Mouse (Mus musculus): ENCODE data around the gene Aff3.

DNA sequence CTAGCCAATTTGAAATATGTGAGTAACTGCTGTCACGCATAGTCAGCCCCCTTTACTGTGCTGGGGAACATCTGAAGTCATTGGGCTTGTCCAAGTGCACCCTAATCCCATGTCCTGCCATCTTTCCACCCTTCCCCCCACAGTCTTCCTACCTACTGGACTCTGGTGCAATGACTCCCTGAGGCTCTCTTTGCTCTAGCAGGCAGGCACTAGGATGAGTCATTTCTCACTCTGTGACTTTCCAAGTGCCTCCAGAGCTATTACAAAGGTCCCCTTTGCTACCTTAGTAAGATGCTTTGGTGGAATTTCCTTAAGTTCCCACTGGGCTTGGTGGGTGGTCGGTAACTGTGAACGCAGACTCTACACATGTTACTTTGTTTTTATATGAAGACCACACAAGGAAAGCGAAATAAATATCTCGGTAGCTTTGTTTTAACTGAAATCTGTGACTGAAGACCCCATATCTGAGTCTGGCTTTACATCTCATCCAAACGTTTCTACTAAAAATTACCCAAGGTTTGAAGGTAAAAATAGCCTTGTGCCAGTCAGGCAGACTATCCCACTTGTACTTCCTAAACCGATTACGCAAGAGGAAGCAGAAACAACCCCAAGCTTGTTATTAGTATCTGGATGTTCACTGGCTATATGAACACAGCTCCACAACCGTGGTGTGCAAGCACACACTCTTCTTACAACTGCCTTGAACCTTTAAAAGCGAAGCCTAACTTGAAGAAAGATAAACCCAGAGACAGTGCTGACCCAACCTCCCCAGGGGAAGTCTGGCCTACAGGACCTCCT, 405.0 kb downstream of the Aff3 start:
- TF ChIP-seq ZC3H11A (IDR thresholded peaks at IDR 0.05; ENCODE audit: borderline replicate concordance, low read depth, low read length), result no peak
- TF ChIP-seq CHD2 (IDR thresholded peaks at IDR 0.05; ENCODE audit: low read depth, low read length), result no peak
